Mouse (Mus musculus) G1E (cell line): ENCODE measurements around the gene Gna12. TPM values are rescaled to one million over a fixed set of nuclear protein-coding genes. Genes with fewer than 3 reads are reported as not detected.

Experiments
- ATAC-seq: 2 replicates; pipeline ENCODE4 v1.8.0; 2016; ENCODE audit warnings: mild to moderate bottlenecking; ENCODE audit not compliant: insufficient number of reproducible peaks, poor library complexity, low FRiP score, severe bottlenecking; ENCODE audit errors: extremely low read depth
- DNase-seq: peaks from one replicate; pipeline ENCODE4 v3.0.0; 2012; ENCODE audit warnings: low spot score
- H3K27me3 ChIP-seq: 2 replicates; pipeline ENCODE4 v1.6.1; 2012; ENCODE audit warnings: mild to moderate bottlenecking, low read length, inconsistent platforms; ENCODE audit not compliant: insufficient read depth
- H3K36me3 ChIP-seq: replicated peaks from 2 replicates; pipeline ENCODE3; 2012; ENCODE audit warnings: mild to moderate bottlenecking, inconsistent platforms
- H3K4me1 ChIP-seq: 2 replicates; pipeline ENCODE4 v1.6.1; 2012; ENCODE audit warnings: low read depth, low read length, inconsistent platforms, mixed read lengths; ENCODE audit not compliant: insufficient read depth
- H3K4me3 ChIP-seq: 2 replicates; pipeline ENCODE4 v1.5.1; 2012; ENCODE audit warnings: low read depth, mild to moderate bottlenecking, inconsistent platforms, low read length, moderate library complexity, mixed read lengths
- H3K9me3 ChIP-seq: replicated peaks from 2 replicates; pipeline ENCODE4 v1.6.1; 2012; ENCODE audit warnings: inconsistent platforms
- CTCF ChIP-seq: IDR thresholded peaks from 2 replicates; pipeline ENCODE4 v1.5.1; 2012; ENCODE audit warnings: low read depth, low read length, inconsistent platforms, mixed read lengths
- GATA1 ChIP-seq: IDR thresholded peaks from 2 replicates; pipeline ENCODE4 v1.6.1; 2012; ENCODE audit warnings: borderline replicate concordance, low read length, inconsistent platforms, mixed read lengths
- GATA2 ChIP-seq: IDR thresholded peaks from 2 replicates; pipeline ENCODE4 v1.6.1; 2012; ENCODE audit warnings: low read depth, low read length, inconsistent platforms, borderline replicate concordance
- POLR2AphosphoS5 ChIP-seq: IDR thresholded peaks from 2 replicates; pipeline ENCODE4 v1.6.1; 2012; ENCODE audit warnings: low read depth, low read length, inconsistent platforms; ENCODE audit not compliant: insufficient replicate concordance
- TAL1 ChIP-seq: conservative IDR thresholded peaks from 2 replicates; pipeline ENCODE4 v1.6.1; 2012; ENCODE audit warnings: low read depth, low read length, inconsistent platforms, mixed read lengths
- polyA plus RNA-seq: library from polyadenylated mRNA; stranded (reverse); fragments of >175 nt; gene quantifications from 2 replicates; pipeline ENCODE4 v1.2.3, GENCODE M21; 2012
- total RNA-seq, 2 experiments: library from RNA; stranded (forward) in 1 of 2; stranded (reverse) in 1 of 2; fragments of 200-1000 nt in 1 of 2; fragments of >200 nt in 1 of 2; fragmentation: Nextera tagmentation in 1 of 2; gene quantifications; 2 replicates each; pipeline ENCODE4 v1.2.3; 2014 to 2017

Gna12 gene
- total and polyA plus RNA-seq, 3 experiments, result 22.2 to 66.7 (median 53.1) TPM

DNA sequence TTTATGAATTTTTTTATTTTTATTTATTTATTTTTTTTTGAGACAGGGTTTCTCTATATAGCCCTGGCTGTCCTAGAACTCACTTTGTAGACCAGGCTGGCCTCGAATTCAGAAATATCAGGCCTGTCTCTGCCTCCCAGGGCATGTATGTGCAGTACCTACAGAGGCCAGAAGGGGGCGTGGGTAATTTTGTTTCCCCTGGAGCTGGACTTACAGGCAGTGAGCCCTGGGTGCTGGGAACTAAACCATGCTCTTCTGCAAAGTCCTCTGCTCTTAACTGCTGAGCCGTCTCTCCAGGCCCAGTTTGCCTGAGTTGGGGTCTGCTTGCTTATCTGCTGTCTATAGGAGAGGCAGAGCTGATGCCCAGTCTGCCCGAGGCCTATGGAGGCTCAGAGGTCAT is 98.0 kb downstream of the Gna12 start:
- peaks cover 43% of the 10 kb centered on the region for H3K27me3 ChIP-seq
- DNase-seq (no peak), ATAC-seq (peak; percentile 32; the same call in 1 of the 2 replicates)
- no peaks in the 10 kb centered on the region for H3K9me3 ChIP-seq
- H3K36me3 ChIP-seq, result no peaks in the 10 kb centered on the region
- peak; percentile 54; the same call in 1 of the 2 replicates for TF ChIP-seq CTCF
- TF ChIP-seq GATA2, result no peak
- no peak overlapping the region for H3K4me3 ChIP-seq
- peaks cover 20% of the 10 kb centered on the region for H3K4me1 ChIP-seq

DNA sequence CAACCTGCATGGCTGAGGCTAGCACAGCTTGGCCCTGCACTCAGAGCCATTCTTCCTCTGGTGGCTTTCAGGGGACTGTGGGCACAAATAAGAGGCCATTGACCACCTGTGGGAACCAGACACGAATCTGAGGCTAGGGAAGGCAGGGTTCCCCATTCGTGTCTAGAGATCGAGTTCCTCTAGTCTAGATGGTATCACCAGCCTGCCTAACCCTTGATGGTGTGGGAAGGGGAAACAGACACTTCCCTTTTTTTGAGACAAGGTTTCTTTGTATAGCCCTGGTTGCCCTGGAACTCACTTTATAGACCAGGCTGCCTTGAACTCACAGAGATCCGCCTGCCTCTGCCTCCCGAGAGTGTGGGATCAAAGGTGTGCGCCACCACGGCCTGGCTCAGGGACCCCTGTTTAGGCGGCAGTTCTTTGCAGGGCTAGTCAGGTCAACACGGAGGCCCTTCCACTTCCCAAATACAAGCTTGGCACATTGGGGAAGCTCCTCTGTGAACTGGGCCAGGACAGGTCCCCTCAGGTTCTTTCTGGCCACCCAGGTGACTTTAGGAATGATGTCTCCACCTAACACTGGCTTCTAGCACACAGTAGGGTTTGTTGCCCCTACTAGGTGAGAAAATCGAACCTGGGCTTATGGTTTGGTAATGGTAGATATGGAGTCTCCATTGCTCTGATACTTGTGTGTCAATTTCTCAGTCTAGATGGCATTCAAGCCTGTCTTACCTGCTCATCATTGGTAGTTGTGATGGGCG is 99.0 kb downstream of the Gna12 start:
- Histone ChIP-seq H3K27me3 (peaks cover 39% of the 10 kb centered on the region), H3K4me3 (no peak overlapping the region), H3K36me3 (no peaks in the 10 kb centered on the region), H3K9me3 (no peaks in the 10 kb centered on the region), H3K4me1 (peaks cover 20% of the 10 kb centered on the region)
- peak; percentile 79 for ATAC-seq
- peak; percentile 34 for DNase-seq
- TF ChIP-seq CTCF, result no peak
- no peak for TF ChIP-seq TAL1
- TF ChIP-seq GATA2, result no peak
- TF ChIP-seq GATA1, result no peak
- no peak for TF ChIP-seq POLR2AphosphoS5

DNA sequence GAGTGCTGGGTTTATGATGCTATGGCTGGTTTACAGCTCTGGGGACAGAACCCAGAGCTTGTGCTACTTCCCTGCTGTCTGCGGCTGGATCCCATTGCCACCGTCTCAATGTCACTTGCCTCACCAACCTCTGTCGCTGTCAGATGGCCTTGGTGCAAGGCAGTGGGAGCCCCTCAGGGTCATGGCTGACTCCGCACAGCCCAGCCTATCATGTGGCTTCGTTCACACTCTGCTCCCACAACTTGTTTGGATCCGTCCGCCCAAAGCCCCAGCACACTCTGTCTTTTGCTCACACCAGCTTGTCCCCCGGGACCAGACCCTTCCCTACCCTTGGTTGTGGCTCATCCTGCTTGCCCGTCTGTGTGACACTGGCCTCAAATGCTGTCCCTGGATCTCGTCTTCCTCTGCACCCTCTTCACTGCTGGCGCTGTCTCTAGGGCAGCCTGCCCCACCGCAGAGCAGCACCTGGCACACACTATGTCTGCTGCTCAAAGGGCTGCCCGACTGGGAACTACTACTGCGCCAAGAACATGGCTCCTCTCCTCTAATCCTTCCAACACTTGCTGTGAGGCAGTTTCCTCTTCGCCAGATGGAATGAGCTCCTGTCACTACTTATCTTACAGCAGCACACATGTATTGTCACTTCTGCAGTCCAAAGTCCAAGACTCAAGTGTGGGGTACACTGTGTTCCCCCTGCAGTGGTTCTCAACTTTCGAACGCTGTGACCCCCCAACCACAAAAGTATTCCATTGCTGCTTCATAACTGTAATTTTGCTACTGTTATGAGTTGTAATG is 103.1 kb downstream of the Gna12 start:
- no peak overlapping the region for H3K4me3 ChIP-seq

DNA sequence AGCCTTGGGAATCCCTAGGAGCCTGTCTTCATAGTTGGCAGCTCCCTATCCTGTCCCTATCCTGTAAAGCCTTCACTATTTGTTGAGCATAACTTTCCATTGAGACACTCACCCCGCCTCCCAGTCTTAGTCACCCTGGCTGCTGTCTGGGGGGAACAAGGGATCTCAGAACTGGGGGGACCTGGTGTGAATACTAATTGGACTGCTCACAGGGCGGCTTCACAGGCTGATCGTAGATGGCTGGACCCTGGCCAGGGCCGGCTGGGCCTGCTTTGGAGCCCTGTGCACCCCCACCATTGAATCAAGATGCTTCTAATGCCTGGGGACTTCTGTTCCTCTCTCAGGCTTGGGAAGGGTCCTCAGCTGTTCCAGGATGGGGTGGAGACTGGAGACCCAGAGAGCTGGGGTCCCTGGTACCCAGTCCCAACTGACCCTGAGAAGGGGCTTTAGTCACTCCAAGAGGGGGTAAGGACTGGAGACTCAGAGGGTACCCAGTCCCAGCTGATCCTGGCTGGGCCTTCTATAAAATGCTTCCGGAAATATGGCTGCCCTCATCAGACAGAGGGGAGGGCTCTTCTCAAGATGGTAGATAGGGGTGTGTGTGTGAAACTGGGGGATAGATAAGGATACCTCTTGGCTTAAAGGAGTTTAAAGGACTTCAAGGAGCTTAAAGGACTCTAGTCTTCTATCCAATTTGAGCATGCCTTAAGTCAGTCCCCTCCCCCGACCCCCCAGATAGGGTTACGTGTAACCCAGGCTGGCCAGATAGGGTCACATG is 104.0 kb downstream of the Gna12 start:
- TF ChIP-seq GATA1, result no peak
- no peak for TF ChIP-seq CTCF
- TF ChIP-seq GATA2, result no peak
- TF ChIP-seq TAL1, result no peak
- no peak for TF ChIP-seq POLR2AphosphoS5
- Histone ChIP-seq H3K9me3 (no peaks in the 10 kb centered on the region), H3K4me3 (no peak overlapping the region), H3K27me3 (peaks cover 22% of the 10 kb centered on the region), H3K36me3 (no peaks in the 10 kb centered on the region), H3K4me1 (peaks cover 6% of the 10 kb centered on the region)
- no peak for DNase-seq
- no peak for ATAC-seq

More for the DNA sequence above, 103.1 kb downstream of the Gna12 start:
- peaks cover 9% of the 10 kb centered on the region for H3K4me1 ChIP-seq
- no peaks in the 10 kb centered on the region for H3K36me3 ChIP-seq
- ATAC-seq (no peak), DNase-seq (no peak)
- H3K9me3 ChIP-seq, result no peaks in the 10 kb centered on the region
- peaks cover 22% of the 10 kb centered on the region for H3K27me3 ChIP-seq
- TF ChIP-seq TAL1, result no peak

DNA sequence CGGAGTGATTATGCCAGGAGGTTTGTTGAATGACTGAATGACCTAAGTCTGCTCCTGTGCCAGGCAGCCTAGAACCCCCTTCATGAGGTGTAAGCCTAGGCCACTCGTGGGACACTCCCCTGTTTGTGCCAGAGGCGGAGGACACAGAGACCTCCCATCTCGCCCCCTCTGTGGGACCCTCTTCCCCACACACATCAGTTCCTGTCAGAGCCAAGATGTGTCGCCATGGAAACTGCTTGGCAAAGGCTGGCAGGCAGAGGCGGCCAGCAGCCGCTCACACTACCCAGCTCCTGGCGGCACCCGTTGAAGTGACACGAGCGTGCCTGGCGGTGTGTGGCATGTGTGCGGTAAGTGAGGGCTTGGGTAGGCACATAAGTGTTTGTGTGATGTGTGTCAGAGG is 106.4 kb downstream of the Gna12 start, which contains the start of gene Amz1:
Gene Amz1, plus strand, starts transcription at position 306 of the 400 bp plus-strand sequence.
- Histone ChIP-seq H3K9me3 (no peaks in the 10 kb centered on the region), H3K4me3 (no peak within 1 kb of the TSS; the same call in 1 of the 2 replicates), H3K36me3 (peaks cover 11% of the 10 kb centered on the region), H3K4me1 (no peaks in the 10 kb centered on the region), H3K27me3 (peaks cover 22% of the 10 kb centered on the region)
- TF ChIP-seq GATA2 (no peak), CTCF (no peak), GATA1 (no peak), POLR2AphosphoS5 (no peak), TAL1 (no peak)
- ATAC-seq (no peak), DNase-seq (no peak)

DNA sequence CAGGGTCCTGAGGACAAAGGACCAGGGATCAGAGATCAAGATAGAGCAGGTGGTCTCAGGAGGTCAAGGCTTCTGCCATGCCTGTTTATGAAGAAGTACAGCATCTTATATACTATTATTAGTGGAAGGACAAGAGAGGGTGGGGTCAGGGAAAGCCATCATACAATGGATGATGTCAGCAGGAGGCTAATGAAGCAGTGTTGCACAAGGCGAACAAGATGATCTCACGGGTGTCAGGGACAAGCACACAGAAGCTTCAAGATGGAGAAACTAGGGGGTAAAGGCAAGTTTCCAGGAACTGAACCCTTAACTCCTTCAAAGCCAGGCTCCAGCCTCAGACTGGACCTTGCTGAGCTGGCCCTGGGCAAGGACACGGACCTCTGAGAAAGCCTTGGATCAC is 108.1 kb downstream of the Gna12 start:
- TF ChIP-seq POLR2AphosphoS5, result no peak
- TF ChIP-seq CTCF, result no peak
- no peak for TF ChIP-seq GATA2
- TF ChIP-seq GATA1, result no peak
- no peak for TF ChIP-seq TAL1
- peaks cover 28% of the 10 kb centered on the region for H3K36me3 ChIP-seq
- ATAC-seq (no peak), DNase-seq (no peak)
- H3K27me3 ChIP-seq, result peaks cover 16% of the 10 kb centered on the region
- no peaks in the 10 kb centered on the region for H3K4me1 ChIP-seq
- H3K9me3 ChIP-seq, result no peaks in the 10 kb centered on the region
- H3K4me3 ChIP-seq, result no peak overlapping the region
